Mouse (Mus musculus): Measurements from ENCODE around the gene Nr2f6. TPM values are rescaled to one million over a fixed set of nuclear protein-coding genes. Genes with fewer than 3 reads are reported as not detected.
A peak's percentile ranks its signal among the peaks of the same experiment; 100 is the strongest.

The Nr2f6 gene
- total and polyA plus RNA-seq, 3 experiments = 11.8 to 25.2 (median 14.2) TPM

GRCm38 (mm10) chr8:71411535-71412273 lies 29.9 kb upstream of the Nr2f6 start:
- DNase-seq (ENCODE audit: extremely low read depth) = no peak
- Histone ChIP-seq H3K4me1 (ENCODE audit: control insufficient read depth in 1 of 2, insufficient read depth in 2 of 2) (peaks cover 8 to 21% of the 10 kb centered on the region in 2 experiments; a peak in 3 of 4 replicates), H3K36me3 (replicated peaks in 1 of 2; ENCODE audit: control insufficient read depth in 1 of 2, insufficient read depth in 1 of 2, low read length in 1 of 2) (peaks cover 32 to 42% of the 10 kb centered on the region in 2 experiments), H3K4me3 (replicated peaks in 1 of 3; ENCODE audit: low read depth in 2 of 3, low read length in 2 of 3, poor library complexity in 1 of 3) (no peak overlapping the region), H3K9ac (ENCODE audit: insufficient read depth, low read depth) (no peak overlapping the region), H3K79me2 (replicated peaks; ENCODE audit: control insufficient read depth, extremely low read depth, insufficient read depth, poor library complexity, severe bottlenecking) (0 out of 2 replicates have a peak, but pooled peaks cover 5% of the 10 kb centered on the region), H3K4me2 (ENCODE audit: insufficient read depth, low read depth, poor library complexity, severe bottlenecking) (no peak overlapping the region), H3K9me3 (replicated peaks; ENCODE audit: low read length) (no peaks in the 10 kb centered on the region), H3K27ac (ENCODE audit: insufficient read depth, low read depth) (no peak overlapping the region), H3K27me3 (replicated peaks) (no peaks in the 10 kb centered on the region)
- in situ Hi-C loops (cut with MboI; ENCODE audit: low pct_ligation_motif_present, low pct_unique_long_range_greater_than_20kb, low sequenced_read_pairs) = no loop called here
- dilution Hi-C loops (cut with MboI; ENCODE audit: extremely low pct_ligation_motif_present, extremely low pct_unique_long_range_greater_than_20kb, low sequenced_read_pairs) = no loop called here
- TF ChIP-seq CHD2 (IDR thresholded peaks at IDR 0.05; ENCODE audit: low read length) (0 out of 2 replicates have a peak, but pooled peaks have one; percentile 10), POLR2A (IDR thresholded peaks at IDR 0.05; ENCODE audit: low read depth, low read length) (peak; percentile 47), TCF12 (IDR thresholded peaks at IDR 0.05; ENCODE audit: low read depth, low read length) (no peak), USF2 (conservative IDR thresholded peaks at IDR 0.05; ENCODE audit: low read depth, low read length) (no peak), ZNF384 (IDR thresholded peaks at IDR 0.05; ENCODE audit: low read depth, low read length) (peak; percentile 40; the same call in 1 of the 2 replicates), POLR2AphosphoS2 (IDR thresholded peaks at IDR 0.05; ENCODE audit: low read depth, low read length) (peak; percentile 70; the same call in 1 of the 2 replicates)

- Histone ChIP-seq H3K27ac (ENCODE audit: insufficient read depth, low read depth) (no peak overlapping the region), H3K4me1 (ENCODE audit: control insufficient read depth in 1 of 2, insufficient read depth in 2 of 2) (peaks cover 17 to 40% of the 10 kb centered on the region in 2 experiments), H3K4me2 (ENCODE audit: insufficient read depth, low read depth, poor library complexity, severe bottlenecking) (no peak overlapping the region), H3K9ac (ENCODE audit: insufficient read depth, low read depth) (no peak overlapping the region), H3K79me2 (replicated peaks; ENCODE audit: control insufficient read depth, extremely low read depth, insufficient read depth, poor library complexity, severe bottlenecking) (peaks cover 7% of the 10 kb centered on the region; the same call in 1 of the 2 replicates), H3K36me3 (replicated peaks in 1 of 2; ENCODE audit: control insufficient read depth in 1 of 2, insufficient read depth in 1 of 2, low read length in 1 of 2) (peaks cover 36 to 57% of the 10 kb centered on the region in 2 experiments), H3K9me3 (replicated peaks; ENCODE audit: low read length) (no peaks in the 10 kb centered on the region), H3K4me3 (replicated peaks in 1 of 3; ENCODE audit: low read depth in 2 of 3, low read length in 2 of 3, poor library complexity in 1 of 3) (no peak overlapping the region), H3K27me3 (replicated peaks) (no peaks in the 10 kb centered on the region)
- in situ Hi-C loops (cut with MboI; ENCODE audit: low pct_ligation_motif_present, low pct_unique_long_range_greater_than_20kb, low sequenced_read_pairs) = loop anchor here (5.0 kb wide), 1 partner anchor 36 kb away; the partner anchor contains the start of gene Ocel1
- no peak for DNase-seq (ENCODE audit: extremely low read depth)
- no peak for TF ChIP-seq GABPA (IDR thresholded peaks at IDR 0.05; ENCODE audit: insufficient replicate concordance, low read depth, low read length)
- no peak for TF ChIP-seq MAFK (IDR thresholded peaks at IDR 0.05; ENCODE audit: insufficient replicate concordance, low read length)
- no peak for TF ChIP-seq RAD21 (IDR thresholded peaks at IDR 0.05; ENCODE audit: low read depth, low read length)
- no peak for TF ChIP-seq MEF2A (IDR thresholded peaks at IDR 0.05; ENCODE audit: borderline replicate concordance, low read depth, low read length)
- TF ChIP-seq ELF1 (IDR thresholded peaks at IDR 0.05; ENCODE audit: low read depth, low read length) = no peak
- no peak for TF ChIP-seq ETS1 (conservative IDR thresholded peaks at IDR 0.05; ENCODE audit: low read depth, low read length)
- no peak for TF ChIP-seq HCFC1 (IDR thresholded peaks at IDR 0.05; ENCODE audit: low read depth, low read length)
- TF ChIP-seq BHLHE40 (IDR thresholded peaks at IDR 0.05; ENCODE audit: low read depth, low read length) = no peak
- TF ChIP-seq ZC3H11A (IDR thresholded peaks at IDR 0.05; ENCODE audit: low read depth, low read length) = no peak
- no peak for TF ChIP-seq UBTF (IDR thresholded peaks at IDR 0.05; ENCODE audit: low read depth, low read length)
- dilution Hi-C loops (cut with MboI; ENCODE audit: extremely low pct_ligation_motif_present, extremely low pct_unique_long_range_greater_than_20kb, low sequenced_read_pairs) = no loop called here
Observed at GRCm38 (mm10) chr8:71408231-71408630, 26.5 kb upstream of the Nr2f6 start.
